Mouse (Mus musculus) gastrocnemius, postnatal 25 days (tissue): ENCODE results near the gene Mtif3. TPM values are rescaled to one million over a fixed set of nuclear protein-coding genes. Genes with fewer than 3 reads are reported as not detected.

Experiments
- DNase-seq: peaks from one replicate; pipeline ENCODE4 v3.0.0; 2022
- long read RNA-seq, 2 experiments: library from polyadenylated mRNA; stranded (forward); transcript quantifications; one replicate each; pipeline ENCODE4 v2.0.0; 2021
- total RNA-seq, 2 experiments: library from RNA; stranded (reverse); gene quantifications; 1 replicate in 1 of 2; 2 replicates in 1 of 2; pipeline ENCODE4 v1.2.3; 2021

Mtif3 gene
- total RNA-seq = 10 to 100 TPM; 20.2 to 20.8 TPM
- long read RNA-seq, experiment 1, full-length matches to known transcripts = 31 of 38 reads
- long read RNA-seq, experiment 1, partial matches to known transcripts = 0 of 38 reads
- long read RNA-seq, experiment 1, other reads (novel, unspliced or antisense) = 7 of 38 reads
- long read RNA-seq, experiment 2, full-length matches to known transcripts = 46 of 58 reads
- long read RNA-seq, experiment 2, partial matches to known transcripts = 0 of 58 reads
- long read RNA-seq, experiment 2, other reads (novel, unspliced or antisense) = 12 of 58 reads

DNA sequence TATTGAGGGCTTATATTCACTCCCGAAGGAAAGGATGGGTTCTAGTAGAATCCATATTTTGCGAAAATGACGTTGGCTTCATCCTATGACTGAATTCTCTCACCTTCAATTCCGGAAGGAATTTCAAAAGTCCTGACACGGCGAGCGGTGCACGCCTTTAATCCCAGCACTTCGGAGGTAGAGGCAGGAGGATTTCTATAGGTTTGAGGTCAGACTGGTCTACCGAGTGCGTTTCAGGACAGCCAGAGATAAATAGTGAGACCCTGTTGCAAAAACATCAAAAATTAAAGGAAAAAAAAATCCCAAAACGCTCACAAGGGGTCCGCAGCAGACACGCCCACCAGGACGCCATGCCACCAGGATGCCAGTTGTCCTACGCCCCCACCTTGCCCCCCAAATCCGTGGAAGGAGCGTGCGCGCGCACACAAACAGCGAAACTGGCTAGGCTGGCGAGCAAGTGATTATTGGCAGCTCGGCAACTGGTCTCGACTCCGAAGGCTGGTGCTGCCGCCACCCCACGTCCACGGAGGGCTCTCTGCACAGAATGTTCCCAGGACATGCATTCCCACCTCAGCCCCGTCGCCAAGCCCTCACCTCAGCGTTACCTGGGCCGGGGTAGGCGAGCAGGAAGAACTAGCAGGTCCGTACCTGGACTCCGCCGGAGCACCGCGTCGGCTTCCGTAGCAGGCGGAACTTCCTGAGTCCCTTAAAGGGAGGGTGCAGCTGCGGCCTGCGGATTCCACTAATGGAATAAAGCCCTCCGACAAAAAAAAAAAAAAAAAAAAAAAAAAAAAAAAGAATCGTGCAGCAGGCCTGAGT lies at the start of gene Mtif3:
Mtif3 (minus strand) TSS at position 683 of the 819 bp plus-strand sequence.
- peak; percentile 79 for DNase-seq

DNA sequence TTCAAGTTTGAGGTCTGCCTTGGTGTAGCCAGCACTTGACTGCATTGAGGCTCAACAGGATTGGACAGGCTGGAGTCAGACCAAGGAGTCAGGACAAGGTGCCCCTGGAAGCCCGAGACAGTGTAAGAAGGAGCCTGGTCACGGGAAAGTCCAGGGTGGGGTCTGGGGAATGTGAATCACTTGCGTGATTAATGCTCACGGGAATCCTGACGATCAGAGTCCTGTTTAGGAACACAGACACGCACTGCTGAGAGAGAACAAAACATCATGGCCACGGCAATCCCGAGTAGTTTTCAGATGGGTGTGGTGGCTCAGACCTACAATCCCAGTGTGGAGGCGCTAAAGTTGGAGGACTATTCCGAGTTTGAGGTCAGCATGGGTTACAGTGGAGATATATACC lies 47.7 kb upstream of the Mtif3 start:
- no peak for DNase-seq

DNA sequence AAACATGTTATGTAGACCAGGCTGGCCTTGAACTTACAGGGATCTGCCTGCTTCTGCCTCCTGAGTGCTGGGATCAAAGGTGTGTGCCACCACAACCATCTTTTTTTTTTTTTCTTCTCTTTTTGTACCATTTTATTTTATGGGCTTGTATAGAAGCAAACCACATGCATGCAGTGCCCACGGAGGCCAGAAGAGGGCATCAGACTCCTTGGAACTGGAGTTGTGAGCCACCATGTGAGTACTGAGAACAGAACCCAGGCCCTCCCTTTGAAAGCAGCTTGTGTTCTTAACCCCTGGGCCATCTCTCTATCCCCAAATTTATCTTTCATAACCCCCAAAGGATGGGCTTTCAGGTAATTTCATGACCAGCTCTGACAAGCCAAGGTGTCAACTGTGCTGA lies 39.7 kb upstream of the Mtif3 start:
- no peak for DNase-seq

DNA sequence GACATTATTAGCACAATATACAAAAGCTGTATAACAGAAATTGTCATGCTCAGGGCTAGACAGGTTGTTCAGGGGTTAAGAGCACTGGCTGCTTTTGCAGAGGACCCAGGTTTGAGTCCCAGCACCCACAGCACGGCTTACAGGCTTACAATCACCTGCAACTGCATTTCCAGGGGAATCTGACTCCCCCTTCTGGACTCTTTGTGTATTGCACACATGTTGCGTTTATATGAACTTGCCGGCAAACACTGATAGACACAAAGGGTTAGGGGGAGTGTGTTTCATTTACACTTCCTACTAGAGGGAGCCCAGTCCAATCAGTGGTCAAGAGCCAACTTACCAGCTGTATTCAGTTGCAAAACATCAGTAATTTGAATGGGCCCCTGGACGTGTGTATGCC lies 37.7 kb upstream of the Mtif3 start:
- no peak for DNase-seq

DNA sequence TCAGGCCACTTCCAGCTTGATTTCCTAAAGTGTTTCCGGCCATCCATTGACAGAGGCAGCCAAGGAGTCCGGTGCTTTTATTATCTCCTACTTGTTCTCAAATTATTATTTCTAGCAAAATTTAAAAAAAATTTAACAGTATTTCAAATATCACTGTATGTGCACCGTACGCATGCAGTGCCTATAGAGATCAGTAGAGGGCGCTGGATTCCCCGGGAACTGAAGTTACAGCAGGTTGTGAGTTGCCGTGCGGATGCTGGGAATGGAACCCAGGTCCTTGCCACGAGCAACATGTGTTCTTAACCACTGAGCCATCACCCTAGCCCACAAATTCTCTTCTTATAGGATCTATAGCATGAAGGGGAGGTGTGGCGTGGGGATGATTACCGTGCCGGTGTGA lies 35.2 kb upstream of the Mtif3 start:
- DNase-seq = no peak

DNA sequence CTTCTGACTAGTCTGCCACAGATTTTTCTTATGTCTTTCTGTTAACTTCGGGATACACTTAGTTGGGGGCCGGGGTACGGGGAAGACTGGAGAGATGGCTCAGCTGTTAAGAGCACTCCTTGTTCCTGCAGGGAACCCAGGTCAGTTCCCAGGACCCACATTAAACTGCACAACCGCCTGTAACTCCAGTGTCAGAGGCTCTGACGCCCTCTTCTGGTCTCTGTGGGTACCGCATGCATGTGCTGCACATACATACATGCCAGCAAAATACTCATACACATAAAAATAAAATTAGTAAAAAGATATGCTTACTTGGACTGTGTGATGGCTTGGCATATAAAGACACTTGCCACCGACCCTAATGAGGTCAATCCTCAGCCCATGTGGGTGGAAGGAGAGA lies 33.2 kb upstream of the Mtif3 start:
- no peak for DNase-seq

DNA sequence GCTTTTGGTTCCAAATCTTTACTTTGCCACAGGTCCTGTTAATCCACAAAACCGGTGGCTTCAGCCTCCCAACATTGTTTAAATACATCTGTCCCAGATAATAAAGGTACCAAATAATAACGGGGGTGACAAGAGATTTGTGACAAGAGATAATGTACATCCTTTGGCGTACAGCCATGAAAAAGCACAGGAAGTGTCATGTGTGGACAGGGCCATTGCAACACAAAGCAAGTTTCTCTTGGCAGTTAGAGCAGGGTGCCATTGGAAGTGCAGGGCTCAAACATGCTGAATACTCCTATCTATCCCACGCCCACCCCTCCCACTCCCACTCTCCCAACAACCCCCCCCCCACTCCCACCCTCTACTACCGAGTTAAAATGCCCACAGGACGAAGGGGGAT lies 31.4 kb upstream of the Mtif3 start:
- no peak for DNase-seq

DNA sequence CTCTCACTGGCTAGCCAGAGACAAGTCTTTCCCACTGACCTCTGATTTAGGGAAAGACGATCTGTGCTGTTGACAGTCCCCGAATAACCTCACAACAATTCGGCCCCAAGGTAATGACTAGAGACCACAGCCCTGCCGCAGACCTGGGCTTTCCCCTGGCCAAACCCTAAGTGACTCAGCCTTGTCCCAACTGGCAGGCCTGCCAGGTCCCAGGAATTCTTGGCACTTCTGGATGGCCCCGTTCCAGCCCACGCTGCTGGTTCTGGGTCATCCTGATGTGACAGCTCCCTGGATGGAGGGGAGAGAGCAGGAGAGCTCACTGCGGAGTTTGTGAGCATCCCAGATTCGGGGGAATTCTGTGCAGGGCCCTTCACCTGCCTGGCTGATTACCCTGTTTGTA lies 29.9 kb upstream of the Mtif3 start:
- DNase-seq = peak; percentile 54

DNA sequence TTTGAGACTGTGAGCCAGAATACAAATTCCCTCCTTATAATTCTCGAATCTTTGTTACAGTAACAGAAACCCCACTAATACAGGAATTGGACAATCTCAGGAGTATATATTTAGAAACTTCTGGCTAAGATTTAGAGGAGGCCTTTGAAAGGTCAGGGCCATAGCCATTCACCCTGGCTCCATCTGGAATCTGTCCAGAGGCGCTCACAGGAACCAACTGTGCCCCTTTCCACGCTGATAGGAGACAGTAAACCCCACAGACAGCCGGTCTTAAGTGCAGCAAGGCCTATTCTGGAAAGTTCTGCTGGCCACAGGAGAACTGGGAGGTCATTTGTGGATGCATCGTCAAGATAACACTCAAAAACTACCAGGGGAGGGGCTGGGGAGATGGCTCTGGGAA lies 25.5 kb upstream of the Mtif3 start:
- no peak for DNase-seq

DNA sequence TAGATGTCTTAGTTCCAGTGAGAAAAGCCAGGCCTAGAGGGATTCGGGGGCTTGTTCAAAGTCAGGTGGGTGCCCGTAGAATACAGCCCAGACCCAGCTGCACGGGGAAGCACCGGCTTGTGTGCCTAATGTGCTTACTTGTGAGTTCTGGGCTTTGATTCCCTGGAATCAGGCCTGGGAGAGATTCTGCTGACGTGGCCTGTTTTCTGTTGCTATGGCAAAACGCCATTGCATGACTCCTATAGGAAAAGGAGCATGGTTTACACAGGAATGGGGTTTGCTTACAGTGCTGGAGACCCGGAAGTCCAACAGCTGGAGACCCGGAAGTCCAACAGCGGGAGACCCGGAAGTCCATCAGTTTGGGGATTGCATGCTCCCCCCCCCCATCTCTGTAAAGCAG lies 24.0 kb upstream of the Mtif3 start:
- no peak for DNase-seq

DNA sequence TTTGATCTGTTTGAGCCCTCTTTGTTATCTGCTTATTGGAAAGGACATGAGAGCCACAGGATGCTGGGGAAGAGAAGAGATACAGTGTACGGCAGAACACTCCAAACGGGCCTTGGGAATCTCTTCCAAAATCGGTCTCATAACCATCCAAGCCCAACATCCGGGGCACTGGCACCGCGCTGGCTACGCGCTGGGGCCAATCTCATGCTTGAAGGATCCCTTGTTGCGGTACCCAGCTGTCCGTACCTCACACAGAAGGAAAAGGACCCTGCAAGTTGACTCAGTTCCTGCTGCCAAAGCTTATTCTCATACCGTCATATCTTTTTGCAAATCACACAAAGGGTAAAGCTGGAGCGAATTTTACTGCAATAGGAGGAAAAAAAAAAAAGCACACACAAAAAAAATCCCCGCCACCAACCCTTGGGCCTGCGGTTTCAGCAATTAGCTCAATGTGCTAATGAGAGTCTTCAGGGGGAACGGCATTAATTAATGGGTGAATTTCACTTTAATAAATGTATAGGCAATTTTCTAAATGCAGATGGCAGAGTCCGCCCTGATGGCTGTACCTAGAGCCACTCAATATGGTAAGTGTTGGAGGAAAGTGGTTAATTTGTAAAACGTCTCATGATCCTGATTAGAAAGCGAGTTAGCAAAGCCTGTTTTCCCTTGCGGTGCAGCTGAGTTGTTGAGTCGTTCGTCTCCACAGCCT lies 22.3 kb upstream of the Mtif3 start:
- no peak for DNase-seq

DNA sequence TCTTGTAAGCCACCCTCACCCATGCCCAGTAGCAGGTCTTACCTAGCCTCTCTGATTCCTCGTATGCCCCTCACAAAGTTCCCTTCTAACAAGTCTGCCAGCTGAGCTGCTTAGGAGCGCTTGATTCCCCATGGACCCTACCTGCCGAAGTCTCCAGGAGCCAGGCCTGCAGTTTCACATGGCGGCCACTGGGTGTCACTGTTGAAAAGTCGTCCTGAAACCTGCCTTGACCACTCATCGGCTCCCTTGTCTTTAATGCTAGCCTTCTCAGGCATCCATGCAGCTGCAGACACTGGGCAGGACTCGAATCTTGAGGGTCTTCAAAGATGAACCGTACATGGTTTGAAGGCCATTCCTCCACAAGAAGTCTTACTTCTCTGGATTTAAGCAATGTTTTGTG lies 19.6 kb upstream of the Mtif3 start:
- DNase-seq = no peak

DNA sequence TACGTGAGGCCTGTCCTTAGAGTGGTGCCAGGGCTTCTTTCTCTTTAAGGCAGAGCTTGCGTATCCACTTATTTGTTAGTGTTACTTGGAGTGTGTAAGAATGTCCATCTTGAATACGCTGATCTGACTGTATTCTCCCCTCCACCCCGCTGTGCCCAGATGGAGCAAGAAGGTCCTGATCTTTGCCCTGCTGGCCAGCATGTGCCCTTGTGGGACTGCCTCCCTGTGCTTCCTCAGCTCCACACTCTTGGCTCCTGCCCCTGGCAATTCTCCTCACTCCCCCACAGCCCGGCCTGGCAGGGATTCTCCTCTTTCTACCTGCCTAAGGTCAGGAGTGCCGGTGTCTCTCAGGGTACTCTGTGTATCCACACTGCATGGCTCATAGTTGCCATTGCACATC lies 17.8 kb upstream of the Mtif3 start:
- no peak for DNase-seq

DNA sequence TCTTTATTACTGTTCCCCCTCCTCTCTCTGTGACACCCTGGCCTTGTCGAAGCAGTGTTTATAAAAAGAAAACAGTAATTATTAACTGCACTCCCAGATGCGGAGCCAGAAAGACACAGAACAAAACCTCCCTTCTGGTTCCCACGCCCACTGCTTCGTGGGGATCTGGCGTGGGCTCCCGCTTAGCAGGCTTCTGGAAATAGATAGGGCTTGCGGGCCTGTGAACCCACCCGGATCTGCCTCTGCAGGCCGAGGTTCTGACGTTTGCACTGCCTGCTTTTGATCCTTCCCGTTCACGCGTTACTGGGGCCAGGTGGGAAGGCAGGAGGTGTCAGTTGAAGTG lies 11.2 kb upstream of the Mtif3 start:
- no peak for DNase-seq

DNA sequence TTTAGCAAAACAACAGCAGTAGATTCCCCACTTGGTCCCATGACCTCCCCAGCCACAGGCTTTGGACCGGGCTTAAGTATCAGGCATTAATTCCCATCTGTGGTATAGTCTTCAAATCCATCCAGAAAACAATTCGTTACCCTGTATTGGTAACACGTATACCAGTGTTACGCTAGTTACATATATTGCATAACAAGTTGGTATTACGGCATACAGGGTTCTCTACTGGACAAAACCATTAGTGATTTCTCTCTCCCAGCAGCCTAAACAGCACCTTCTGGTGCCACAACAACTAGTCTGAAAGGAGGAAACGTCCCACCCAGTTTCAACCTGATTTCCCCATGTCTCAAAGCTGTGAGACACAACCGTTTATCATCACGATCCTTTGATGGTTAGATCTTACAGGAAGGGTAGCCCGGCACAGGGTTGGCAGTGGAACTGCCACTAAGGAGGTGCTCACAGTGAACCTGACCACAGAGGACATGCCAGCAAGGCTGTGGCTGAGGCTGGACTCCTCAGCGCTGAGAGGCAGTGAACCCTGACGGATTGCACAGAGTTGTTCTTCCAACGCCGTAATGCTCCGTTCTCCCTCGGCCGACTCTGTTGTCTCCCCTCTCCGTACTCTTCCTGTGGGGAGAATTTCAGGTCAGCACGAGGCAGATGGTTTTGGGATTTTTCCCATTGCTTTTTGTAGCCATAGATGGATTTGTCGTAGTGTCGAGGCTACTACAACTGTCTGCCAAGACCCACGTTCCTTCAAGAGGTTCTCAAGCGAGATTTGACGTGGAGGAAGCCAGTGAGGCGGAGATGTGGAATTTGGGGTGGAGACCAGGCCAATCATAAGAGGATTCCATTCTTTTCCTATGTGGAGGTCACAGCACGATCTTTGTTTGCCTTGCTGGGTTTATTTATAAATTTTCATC lies 10.5 kb upstream of the Mtif3 start:
- DNase-seq = no peak

DNA sequence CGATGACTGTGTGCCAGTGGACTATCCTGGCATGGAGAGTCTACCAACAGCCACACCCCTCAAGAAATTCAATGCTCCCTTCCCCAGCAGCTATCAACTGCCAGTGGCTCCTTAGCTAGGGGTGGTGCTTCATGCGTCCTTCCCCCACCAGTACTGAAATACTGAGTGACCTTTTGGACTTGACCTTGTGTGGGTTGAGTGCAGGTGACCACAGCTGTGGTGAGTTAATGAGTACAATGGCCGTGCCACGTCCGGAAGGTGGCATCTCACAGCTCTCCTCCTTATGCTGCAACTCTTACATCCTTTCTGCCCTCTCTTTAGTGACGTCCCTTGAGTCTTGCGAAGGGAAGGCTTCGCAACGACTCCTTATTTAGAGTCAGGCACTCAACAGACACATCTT lies 9.8 kb upstream of the Mtif3 start:
- DNase-seq = no peak

DNA sequence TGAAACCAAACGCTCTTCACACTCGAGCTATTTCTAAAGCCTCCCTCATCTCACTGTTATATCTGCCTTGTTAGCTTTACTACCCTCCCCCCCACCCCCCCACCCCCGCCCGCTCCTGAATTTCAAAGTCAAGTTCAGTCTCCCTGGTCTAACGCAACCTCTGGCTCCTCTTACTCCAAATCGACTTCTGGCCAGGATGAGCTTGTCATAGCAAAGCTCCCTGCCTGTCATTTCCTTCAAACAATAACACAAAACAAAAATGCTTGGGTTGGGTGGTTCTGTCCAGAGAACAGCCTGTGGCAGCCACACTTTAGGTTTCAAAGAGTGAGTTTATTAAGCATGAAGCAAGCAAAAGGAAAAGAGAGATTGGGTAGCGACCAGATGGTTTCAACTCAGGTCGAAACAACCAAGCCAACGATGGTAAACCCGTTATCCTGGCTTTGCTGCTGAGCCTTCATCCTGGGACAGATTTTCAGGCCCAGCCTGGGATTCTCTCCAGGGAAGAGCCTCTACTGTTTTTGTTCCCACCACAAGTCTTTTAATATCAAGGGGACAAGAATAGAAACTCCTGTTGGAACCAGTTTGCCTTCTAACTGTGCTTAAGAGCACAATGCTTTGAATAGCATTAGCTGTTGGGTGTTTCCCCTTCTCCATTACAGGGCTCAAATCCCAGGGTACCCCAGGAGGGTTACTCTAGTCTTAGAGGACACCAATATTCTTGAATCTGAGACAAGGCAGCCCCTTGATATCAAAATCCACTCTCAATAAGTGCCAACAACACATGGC lies 8.4 kb upstream of the Mtif3 start:
- no peak for DNase-seq

DNA sequence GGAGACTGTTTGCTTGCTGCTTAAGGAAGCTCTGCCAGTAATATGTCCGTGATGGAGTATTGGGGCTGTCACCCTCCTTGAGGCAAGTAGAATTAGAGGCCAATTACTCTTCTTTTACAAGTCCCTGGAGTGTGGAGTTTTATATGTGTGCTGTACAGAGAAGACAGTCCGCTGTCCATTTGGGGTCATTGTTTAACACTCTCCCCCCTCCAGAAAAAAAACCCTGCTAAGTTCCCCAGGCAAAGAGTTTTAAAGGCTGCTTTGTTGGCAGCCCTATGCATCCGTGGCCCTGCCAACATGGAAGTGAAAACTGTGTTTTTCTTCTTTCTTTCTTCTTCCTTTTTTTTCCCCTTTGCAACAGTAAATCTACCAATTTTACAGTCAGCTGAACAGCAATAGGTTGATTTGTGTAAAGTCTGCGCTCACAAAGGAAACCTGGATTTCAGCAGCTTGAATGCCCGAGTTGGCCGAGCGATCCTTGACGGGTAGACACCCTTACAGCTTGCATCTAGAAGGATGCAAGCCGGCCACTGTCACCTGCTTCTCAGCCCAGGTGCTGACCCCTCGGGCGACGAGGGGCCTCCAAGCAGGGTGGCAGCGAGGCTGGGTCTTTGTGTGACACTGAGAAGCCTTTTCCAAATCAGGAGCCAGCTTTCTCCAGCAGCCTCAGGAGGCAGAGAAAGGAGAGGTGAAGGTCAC lies 5.2 kb upstream of the Mtif3 start:
- DNase-seq = no peak

DNA sequence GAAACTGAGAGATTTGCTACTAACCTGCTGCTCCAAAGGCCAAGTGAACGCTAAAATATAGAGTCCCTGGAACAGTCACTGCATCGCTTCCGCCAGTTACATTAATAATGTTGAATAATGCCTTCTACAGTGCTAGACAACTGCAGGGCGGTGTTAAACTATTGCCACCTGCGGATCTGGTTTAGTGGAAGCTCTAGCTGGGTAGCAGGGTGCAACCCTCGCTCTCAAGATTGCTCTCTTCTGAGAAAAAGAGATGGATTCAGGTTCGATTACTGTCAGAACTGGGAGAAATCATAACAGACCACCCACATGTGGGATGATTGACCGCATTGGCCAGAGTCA lies 308 bp upstream of the Mtif3 start:
- no peak for DNase-seq

DNA sequence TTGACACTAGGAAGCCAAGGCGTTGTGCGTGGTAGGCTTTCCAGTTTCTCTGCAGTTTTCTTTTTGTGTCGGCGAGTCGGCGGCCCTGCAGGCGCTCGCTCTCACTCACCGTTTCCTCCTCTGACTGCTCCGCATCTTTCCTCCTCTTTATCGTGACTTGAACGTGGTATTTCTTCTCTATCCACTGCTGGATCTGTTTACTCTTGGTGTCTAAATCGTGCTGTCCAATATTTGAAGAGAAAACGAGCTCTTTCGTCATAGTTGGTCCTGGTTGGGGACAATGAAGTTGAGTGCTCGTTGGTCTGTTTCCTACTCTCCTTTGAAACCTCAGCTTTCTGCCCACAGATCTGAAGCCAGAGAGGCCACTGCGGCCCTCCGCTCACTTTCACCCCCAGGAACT lies 6.9 kb downstream of the Mtif3 start:
- no peak for DNase-seq

DNA sequence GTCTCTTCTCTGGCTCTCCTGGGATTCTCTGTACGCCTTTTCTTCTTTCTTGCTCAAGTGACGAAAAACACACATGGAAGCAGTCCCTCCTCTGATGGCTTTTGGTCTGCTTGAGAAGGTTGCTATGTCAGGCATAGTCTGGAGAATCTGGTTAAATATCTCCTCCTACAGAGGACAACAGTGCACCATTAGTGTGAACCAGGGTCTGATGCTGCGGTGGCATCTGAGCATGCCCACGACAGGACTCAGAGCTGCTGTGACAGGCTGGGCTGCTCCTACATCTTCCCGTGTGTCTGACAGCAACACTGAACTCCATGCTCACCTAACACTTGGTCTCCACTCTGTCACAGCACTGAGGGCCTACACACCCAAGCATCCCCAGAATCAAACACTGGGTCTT lies 7.9 kb downstream of the Mtif3 start:
- DNase-seq = no peak
